Mouse (Mus musculus): ENCODE measurements around the gene Pkp4. TPM values are rescaled to one million over a fixed set of nuclear protein-coding genes. Genes with fewer than 3 reads are reported as not detected.

Pkp4 gene
- total RNA-seq (2021) = 10 to 100 TPM; 20.0 to 34.2 TPM
- long read RNA-seq, experiment 1, partial matches to known transcripts = 6 of 8 reads
- long read RNA-seq, experiment 1, other reads (novel, unspliced or antisense) = 2 of 8 reads
- long read RNA-seq, experiment 2, partial matches to known transcripts = 7 of 11 reads
- long read RNA-seq, experiment 2, other reads (novel, unspliced or antisense) = 4 of 11 reads

GRCm38 (mm10) chr2:59160605-59160963 is at the start of gene Pkp4, which contains the start of gene Ccdc148:
Gene Pkp4, plus strand, starts transcription at chr2:59160850.
Gene Ccdc148, minus strand, starts transcription at chr2:59160683.
- intact Hi-C loops (cut with DNase I; ENCODE audit: low total_unique reads) = no loop called here
- peak; percentile 93 for DNase-seq

GRCm38 (mm10) chr2:59129023-59129422 is 31.6 kb upstream of the Pkp4 start:
- intact Hi-C loops (cut with DNase I; ENCODE audit: low total_unique reads) = no loop called here
- no peak for DNase-seq

DNA sequence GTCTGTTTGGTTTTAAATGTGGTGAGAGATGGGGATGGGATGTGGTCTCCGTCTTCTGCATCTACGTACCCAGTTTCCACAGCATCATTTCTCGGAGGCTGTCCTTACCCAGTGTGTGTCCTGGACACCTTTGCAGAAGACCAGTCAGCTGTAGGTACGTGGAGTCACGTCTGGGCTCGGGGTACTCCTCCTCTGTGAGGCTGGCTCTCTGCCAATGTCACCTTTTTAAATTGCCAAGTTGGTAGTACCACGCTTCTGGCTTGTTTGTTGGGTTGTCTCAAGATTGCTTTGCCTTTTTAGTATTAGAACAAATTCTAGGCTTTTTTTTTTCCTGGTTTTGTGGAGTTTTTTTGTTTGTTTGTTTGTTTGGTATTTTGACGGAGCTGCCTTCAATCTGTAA is 30.8 kb upstream of the Pkp4 start:
- intact Hi-C loops (cut with DNase I; ENCODE audit: low total_unique reads) = no loop called here
- DNase-seq = no peak

- no peak for DNase-seq
- intact Hi-C loops (cut with DNase I; ENCODE audit: low total_unique reads) = no loop called here
These were observed 29.6 kb upstream of the Pkp4 start for GRCm38 (mm10) chr2:59131044-59131443.

GRCm38 (mm10) chr2:59155428-59155827 is 5.2 kb upstream of the Pkp4 start:
- intact Hi-C loops (cut with DNase I; ENCODE audit: low total_unique reads) = no loop called here
- no peak for DNase-seq

- DNase-seq = no peak
- intact Hi-C loops (cut with DNase I; ENCODE audit: low total_unique reads) = no loop called here
These were observed 2.5 kb upstream of the Pkp4 start for GRCm38 (mm10) chr2:59158117-59158516.

DNA sequence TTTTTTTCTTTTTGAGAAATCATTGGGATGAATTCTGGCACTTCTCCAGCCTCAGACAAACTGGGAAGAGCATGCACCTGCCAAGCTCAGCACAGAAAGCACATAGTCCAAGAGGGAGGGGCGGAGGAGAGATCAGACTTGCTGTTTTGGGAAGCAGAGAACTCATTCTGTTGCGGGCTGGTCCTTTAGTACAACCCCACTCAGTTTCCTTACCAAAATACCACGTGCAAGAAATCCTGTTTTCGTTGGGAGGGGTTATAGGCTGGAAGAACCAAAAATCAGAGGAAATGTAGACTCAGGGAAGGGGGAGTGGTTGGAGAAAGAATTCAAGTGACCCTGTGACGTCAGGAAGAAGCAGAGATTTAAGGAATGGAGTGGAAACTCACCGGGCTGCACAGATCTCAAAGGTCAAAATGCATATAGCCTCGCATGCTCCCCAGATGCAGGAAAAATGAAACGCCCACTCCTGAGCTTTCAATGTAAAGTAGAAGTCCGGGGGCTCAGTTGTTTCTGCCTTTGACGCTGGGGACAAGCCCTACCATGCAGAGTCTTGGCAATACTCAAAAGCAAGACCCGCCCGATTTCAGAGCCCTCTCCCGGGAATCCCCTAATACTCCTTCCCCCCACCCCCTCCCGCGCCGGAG is 567 bp upstream of the Pkp4 start:
- no peak for DNase-seq
- intact Hi-C loops (cut with DNase I; ENCODE audit: low total_unique reads) = no loop called here

DNA sequence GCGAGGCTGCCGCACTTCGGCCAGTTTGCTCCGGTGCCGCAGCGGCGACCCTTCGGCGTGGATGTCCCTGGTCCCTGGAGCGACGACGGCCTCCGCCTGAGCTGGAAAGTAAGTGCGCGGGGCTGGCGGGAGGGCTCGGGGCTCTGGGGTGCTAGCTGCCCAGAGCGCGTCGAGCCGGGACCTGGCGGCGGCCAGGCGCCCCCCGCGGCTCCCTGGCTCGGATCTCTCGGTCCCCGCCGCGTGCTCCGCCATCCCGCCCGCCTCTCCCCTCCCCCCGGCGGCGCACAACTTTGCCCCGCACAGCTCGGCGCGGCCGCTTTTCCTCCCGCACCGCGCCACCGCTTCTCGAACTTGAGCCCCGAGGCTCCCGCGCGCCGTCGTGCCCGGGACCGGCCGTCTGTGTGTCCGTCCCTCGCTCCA is 381 bp downstream of the Pkp4 start:
- peak; percentile 42 for DNase-seq
- intact Hi-C loops (cut with DNase I; ENCODE audit: low total_unique reads) = no loop called here

GRCm38 (mm10) chr2:59161441-59162284 is 1.0 kb downstream of the Pkp4 start:
- intact Hi-C loops (cut with DNase I; ENCODE audit: low total_unique reads) = no loop called here

GRCm38 (mm10) chr2:59162285-59162600 is 1.6 kb downstream of the Pkp4 start:
- no peak for DNase-seq
- intact Hi-C loops (cut with DNase I; ENCODE audit: low total_unique reads) = no loop called here

More at GRCm38 (mm10) chr2:59161441-59162284, 1.0 kb downstream of the Pkp4 start:
- peak; percentile 61 for DNase-seq

GRCm38 (mm10) chr2:59166976-59167375 is 6.3 kb downstream of the Pkp4 start:
- intact Hi-C loops (cut with DNase I; ENCODE audit: low total_unique reads) = no loop called here
- no peak for DNase-seq

- intact Hi-C loops (cut with DNase I; ENCODE audit: low total_unique reads) = no loop called here
These were observed 7.2 kb downstream of the Pkp4 start for GRCm38 (mm10) chr2:59167830-59168229.

DNA sequence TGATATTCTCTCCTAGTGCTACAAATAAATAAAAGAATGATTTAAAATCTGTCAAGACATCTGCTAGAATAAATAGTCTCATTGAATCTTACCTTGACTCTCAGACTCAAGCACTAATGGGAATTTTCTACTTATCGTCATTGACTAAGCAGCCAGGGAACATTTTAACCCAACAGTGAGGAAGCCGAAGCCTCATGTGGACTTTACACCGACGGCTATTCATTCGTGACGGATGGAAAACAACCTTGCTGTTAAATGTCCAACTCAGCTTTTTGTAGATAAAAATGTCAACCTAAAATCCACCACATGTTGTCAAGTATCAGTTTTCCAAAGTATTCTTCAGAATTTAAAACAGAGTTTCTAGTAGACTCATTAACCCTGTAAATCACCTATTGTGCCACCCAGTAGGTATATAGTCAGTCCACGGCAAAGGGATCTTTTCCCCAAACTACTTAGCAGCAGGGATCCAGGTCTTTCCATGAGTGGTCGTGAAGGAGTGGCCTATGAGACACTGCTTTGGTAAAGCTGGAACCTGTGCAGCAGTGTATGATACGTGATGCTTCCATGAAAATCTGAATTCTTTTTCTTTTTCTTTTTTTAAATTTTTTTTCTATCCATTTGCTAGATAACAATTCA is 9.0 kb downstream of the Pkp4 start:
- intact Hi-C loops (cut with DNase I; ENCODE audit: low total_unique reads) = no loop called here
- no peak for DNase-seq

More at GRCm38 (mm10) chr2:59167830-59168229, 7.2 kb downstream of the Pkp4 start:
- DNase-seq = no peak

- intact Hi-C loops (cut with DNase I; ENCODE audit: low total_unique reads) = no loop called here
- no peak for DNase-seq
These were observed 9.5 kb downstream of the Pkp4 start for GRCm38 (mm10) chr2:59170208-59170589.

DNA sequence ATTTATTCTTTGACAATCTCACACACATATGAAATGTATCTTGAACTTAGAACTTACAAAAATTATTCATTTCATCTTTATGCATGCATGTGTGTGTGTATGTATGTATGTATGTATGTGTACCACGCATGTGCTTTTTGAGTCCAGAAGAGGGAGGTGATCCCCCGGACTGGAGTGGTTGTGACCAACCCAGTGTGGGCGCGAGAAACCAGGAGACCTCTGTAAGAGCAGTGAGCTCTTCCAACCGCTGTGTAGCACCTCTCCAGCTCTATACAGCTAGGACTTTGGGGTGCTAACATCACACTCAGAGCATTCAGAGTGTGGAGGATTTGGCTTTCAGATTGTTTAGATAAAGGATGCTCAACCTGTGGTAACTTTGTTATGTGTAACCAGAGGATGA is 9.9 kb downstream of the Pkp4 start:
- no peak for DNase-seq
- intact Hi-C loops (cut with DNase I; ENCODE audit: low total_unique reads) = no loop called here

DNA sequence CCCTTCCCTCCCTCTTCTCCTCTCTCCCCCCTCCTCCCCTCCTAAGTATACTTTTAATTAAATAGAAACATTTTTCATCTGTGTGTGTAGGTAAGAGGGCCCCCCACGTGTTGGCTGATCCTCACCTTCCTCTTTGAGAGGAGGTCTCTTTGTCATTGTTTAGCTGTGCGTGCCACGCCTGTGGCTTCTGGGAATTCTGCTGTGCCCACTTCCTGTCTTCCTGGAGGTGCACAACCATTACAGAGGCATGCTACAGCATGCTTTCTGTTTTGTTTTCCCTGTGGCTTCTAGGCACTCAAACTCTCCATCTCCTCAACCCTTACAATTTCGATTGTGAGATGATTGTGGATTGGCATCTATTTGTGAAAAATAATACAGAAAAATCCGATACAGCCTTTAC is 10.9 kb downstream of the Pkp4 start:
- DNase-seq = no peak
- intact Hi-C loops (cut with DNase I; ENCODE audit: low total_unique reads) = no loop called here

DNA sequence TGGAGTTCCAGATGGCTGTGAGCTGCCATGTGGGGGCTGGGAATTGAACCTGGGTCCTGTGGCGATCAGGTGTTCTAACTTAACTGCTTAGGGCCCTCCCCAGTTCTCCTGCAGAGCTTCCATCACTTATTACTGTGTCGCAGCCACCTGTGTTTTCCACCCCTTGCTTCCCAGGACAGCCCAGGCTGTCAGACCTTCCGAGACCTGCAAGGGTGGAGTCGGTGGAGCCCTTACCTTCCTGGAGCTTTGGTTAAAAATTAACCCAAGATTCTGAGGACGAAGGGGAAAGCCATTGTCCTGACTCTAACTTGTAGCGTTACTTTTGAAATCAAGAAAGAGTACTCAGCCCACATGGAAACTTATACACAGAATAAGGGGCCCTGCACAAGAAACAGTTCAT is 15.3 kb downstream of the Pkp4 start:
- intact Hi-C loops (cut with DNase I; ENCODE audit: low total_unique reads) = no loop called here
- no peak for DNase-seq

DNA sequence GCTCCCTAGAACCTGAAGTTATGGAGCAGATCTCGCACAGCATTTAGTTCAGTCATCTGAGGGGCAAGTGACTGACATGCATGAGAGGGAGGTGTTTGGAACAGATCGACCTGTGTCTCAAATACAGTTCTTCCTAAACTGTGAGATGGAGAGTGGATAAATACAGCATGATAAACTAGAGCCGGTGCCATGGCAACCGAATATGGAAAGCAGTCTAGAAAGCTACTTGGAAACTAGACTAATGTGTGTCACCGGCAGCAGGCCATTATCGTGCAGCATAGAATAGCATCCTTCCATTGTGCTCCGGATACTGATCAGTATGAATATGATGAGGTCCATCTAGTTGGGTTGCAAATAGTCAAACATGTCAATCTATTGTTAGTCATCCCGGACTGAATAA is 17.5 kb downstream of the Pkp4 start:
- intact Hi-C loops (cut with DNase I; ENCODE audit: low total_unique reads) = no loop called here
- DNase-seq = no peak

DNA sequence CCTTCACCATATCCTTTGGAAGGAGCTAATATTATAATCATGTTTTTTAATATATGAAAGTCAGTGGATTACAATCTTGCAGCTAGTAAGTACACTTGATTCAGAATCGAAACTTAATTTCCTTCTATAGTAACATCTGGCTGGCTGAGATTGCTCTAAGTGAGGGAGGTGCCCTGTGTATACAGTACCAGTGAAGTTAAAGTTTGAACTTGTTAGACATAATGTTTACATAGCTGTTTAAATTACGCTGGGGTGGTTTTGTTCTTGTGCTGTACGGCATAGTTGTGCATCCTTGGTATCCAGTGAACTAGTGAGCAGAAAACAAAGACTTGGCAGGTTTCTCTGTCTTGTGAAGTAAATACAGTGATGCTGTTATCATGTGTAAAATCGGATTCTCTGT is 18.3 kb downstream of the Pkp4 start:
- intact Hi-C loops (cut with DNase I; ENCODE audit: low total_unique reads) = no loop called here
- DNase-seq = no peak

GRCm38 (mm10) chr2:59179487-59179886 is 18.8 kb downstream of the Pkp4 start:
- DNase-seq = no peak

More at GRCm38 (mm10) chr2:59179487-59179886, 18.8 kb downstream of the Pkp4 start:
- intact Hi-C loops (cut with DNase I; ENCODE audit: low total_unique reads) = no loop called here

Measured in gastrocnemius, postnatal 14 days (tissue).